Mouse (Mus musculus): ENCODE data around the gene Mpc1.

The Mpc1 gene

DNA sequence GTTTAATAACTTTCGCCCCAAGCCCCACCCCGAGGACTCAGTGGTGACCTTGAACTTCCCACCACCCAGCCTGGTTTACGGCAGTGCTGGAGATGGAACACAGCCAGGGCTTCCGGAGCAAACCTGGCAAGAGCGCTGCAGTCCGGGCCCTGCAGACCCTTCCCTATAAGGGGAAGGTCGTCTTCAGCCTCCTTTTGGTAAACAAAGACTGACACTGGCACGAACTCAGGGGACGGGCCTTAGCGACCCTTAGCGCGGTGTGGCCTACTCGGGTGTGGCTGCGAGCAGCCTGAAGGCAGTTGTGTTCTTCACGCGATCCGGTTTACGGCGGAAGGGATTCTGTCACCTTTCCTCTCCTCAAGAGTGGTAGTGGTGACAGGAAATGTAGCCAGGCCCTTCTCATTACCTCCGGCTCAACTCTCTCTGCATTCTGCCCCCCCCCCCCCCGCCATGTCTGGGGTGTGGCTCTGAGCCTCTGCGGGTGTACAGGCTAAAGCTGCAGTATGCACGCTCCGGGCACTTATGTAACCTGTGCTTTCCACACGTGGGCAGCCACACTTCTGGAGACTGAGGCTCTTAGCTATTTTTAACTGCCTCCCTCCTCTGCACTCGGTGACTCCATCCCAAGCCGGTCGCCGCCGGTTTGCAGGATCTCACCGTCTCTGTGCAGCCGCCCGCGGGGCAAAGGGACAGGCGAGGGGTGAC, at the start of gene Mpc1:
TSS of gene Mpc1 (plus strand) at position 84 of the 705 bp plus-strand sequence.
- peak; percentile 30 for DNase-seq (ENCODE audit: low read depth, low spot score)

- DNase-seq (ENCODE audit: low read depth, low spot score): no peak
These were observed 49.0 kb upstream of the Mpc1 start for GRCm38 (mm10) chr17:8233618-8234214.

DNA sequence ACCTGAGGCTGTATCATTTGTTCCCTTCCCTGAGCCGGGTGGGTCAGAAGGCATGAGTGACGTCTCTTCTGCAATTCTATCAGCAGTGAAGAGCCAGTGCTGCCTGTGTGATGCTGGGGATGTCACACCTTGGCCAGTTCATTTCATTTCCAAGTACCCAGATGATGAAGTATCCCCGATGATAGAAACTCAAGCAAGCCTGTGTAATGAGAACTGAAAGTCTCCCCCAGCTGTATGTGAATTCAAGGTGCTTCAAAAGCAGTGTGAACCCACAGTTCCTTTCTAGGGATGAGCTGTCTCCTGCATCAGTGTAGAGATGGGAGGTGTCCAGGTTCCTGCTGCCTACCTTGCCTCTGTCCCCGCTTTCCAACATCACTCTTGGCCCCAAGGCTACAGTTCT, 48.2 kb upstream of the Mpc1 start:
- no peak for DNase-seq (ENCODE audit: low read depth, low spot score)

DNA sequence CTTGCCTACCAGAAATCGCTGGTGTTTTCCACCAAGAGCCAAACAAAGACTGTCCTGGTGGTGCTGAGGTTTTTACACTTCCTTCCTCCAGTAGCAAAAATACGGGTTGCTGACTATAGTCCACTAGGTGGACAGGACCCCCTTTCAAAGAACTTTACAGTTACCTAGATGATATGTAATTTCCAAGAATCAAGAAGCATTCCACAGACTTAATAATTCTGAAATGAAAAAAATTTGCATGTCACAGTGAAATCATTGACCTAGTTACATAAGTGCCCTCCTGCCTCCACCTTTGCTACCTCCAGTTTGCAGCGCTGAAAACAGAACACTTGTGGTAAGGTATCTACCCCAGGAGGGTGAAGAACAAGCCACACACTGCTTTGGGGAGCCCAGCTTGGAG, 47.0 kb upstream of the Mpc1 start, which contains the start of gene Ccr6:
TSS of gene Ccr6 (plus strand) at position 301 of the 400 bp plus-strand sequence.
- DNase-seq (ENCODE audit: low read depth, low spot score): no peak

- no peak for DNase-seq (ENCODE audit: low read depth, low spot score)
These were observed 44.5 kb upstream of the Mpc1 start for GRCm38 (mm10) chr17:8238012-8238710.

- DNase-seq (ENCODE audit: low read depth, low spot score): no peak
These were observed 43.1 kb upstream of the Mpc1 start for GRCm38 (mm10) chr17:8239561-8239960.

DNA sequence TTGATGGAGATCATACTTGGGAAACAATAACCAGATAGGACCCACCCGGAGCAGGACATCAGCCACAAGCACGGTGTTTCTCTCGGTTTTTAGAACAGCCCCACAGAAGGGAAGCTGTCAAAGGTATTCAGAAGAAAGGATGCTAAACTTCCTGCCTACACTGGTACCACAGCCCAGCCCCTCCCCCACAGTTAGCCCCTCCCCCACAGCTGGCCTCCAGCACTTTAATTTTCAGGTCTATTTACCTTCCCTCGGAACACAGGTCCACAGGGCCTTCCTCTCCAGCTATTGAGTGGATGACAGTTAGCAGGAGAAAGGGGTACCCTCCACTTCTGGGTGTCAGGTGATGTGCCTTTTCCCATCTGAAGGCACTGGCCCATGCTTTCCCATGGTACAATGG, 42.2 kb upstream of the Mpc1 start:
- no peak for DNase-seq (ENCODE audit: low read depth, low spot score)

- DNase-seq (ENCODE audit: low read depth, low spot score): no peak
These were observed 41.1 kb upstream of the Mpc1 start for GRCm38 (mm10) chr17:8241645-8242044.

DNA sequence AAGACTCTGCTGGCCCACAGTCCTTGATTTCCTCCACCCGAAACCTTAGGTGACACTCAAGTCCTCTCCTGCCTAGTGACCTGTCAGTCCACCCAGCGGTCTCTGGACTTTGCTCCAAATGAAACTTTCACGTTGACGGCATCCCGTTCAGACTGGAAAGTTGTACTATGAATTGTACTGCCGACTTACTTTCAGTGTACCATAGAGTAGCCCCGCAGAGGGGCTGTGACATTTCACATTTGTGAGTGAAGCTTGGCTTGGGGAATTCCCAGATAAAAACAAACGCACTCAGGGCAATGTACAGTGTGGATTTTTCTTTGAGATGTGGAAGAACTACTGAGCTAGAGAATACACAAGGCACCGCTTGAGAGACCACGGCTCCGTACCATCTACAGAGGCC, 40.5 kb upstream of the Mpc1 start:
- DNase-seq (ENCODE audit: low read depth, low spot score): no peak

DNA sequence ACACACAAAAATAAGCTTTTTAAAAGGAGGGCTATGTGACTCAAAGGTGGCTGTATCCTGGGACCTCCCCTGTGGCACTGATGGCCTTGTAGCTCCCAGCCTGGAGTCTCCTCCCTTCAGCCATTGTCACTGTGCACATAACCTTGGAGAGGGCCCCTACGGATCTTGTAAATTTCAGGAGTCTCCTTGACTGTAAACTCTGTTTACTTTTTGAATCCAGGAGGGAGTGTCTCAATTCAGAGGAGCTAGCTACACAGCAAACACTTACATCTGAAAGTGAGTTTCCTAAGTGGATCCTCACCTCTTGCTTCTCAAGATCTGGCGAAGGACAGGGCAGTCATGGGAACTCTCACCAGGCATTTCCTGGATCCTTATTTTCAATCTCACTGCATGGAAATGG, 38.6 kb upstream of the Mpc1 start:
- no peak for DNase-seq (ENCODE audit: low read depth, low spot score)

GRCm38 (mm10) chr17:8246102-8246754, 36.5 kb upstream of the Mpc1 start:
- DNase-seq (ENCODE audit: low read depth, low spot score): no peak

GRCm38 (mm10) chr17:8251704-8252103, 31.0 kb upstream of the Mpc1 start:
- no peak for DNase-seq (ENCODE audit: low read depth, low spot score)

GRCm38 (mm10) chr17:8254268-8254667, 28.4 kb upstream of the Mpc1 start:
- DNase-seq (ENCODE audit: low read depth, low spot score): no peak

DNA sequence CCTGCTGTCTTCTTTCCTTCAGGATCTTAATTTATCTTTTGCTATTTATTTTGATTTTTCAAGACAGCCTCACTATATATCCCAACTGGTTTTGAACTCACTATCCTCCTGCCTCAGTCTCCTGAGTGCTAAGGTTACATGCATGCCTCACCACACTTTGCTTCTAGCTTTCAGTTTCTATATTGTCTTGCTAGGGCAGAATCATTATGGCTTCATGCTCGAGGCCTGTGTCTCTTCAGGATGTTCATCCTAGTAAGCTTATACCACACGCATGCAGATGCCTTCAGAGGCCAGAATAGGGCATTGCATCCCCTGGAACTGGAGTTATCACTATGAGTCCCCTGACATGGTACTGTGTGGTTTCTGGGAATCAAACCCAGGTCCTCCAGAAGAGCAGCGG, 27.8 kb upstream of the Mpc1 start:
- no peak for DNase-seq (ENCODE audit: low read depth, low spot score)

DNA sequence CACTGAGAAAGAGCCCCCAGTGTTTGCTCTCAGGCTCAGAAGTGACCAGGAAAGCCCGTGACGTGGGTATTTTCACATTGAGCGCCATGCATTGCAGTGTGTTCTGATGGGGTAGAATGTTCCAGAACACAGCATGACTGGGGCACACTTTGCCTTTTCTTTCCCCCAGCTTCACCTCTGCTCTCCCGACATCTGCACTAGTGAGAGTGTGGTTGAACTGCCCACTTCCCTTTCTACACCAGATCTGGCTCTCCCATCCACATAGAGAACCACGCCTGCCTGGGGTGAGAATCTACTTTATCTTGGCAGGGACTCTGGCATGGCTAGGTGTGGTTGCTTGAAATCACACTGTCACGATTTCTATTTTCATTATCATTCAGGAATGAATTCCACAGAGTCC, 27.1 kb upstream of the Mpc1 start:
- no peak for DNase-seq (ENCODE audit: low read depth, low spot score)

DNA sequence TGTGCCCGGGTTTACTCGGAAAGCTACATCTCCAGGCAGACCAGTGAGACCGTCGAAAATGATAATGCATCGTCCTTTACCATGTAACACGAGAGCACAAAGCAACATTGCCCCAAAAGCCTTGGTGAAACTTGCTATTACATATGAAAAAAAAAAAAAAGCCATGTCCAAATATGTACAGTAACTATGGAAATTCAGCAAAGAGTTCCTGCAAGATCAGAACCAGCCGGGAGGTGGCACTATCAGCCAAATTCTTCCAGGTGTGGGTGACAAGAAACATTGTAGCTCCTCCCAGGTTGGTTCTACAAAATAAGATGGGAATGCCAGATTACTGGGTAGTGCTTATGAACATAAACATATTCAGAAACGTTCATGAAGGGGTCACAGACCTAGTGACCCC, 25.7 kb upstream of the Mpc1 start:
- no peak for DNase-seq (ENCODE audit: low read depth, low spot score)

GRCm38 (mm10) chr17:8264638-8265037, 18.1 kb upstream of the Mpc1 start:
- peak; percentile 38 for DNase-seq (ENCODE audit: low read depth, low spot score)

- DNase-seq (ENCODE audit: low read depth, low spot score): no peak
These were observed 10.5 kb upstream of the Mpc1 start for GRCm38 (mm10) chr17:8272054-8272749.

DNA sequence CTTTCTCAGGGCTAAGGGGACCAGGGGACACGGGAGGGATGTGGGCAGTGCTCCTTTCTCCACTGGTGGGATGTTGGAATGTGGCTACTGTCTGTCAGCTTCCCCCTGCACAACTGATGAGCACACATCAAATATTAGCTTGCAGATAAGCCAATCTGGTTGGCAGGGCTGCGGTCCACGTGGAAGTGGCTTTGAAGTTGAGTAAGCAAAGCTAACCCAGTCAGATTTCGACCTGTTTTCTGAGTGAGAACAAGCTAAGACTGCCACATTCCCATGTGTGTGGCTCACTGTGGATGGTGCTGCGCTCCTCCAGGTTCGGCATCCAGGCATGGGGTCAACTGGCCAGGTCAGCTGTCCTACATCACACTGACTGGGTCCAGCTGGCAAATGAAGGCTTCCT, 9.8 kb upstream of the Mpc1 start:
- no peak for DNase-seq (ENCODE audit: low read depth, low spot score)

DNA sequence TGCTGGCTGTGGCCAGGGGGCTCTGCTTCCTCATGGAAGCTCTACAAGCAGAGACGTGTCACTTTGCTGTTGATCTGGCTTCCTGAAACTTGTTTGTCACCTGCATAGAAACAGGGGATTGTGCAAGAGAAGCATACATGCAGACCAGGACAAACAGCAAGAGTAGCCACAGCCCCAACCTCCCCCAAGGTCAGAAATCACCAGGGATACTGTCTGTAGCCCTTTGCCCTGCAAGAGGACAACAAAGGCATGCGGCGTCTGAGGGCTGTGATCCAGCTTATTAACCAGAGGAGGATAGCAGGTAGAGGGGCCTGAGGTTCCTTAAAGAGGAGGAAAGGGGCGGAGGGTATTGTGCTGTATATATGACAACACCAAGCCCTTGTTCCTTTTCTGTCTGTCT, 6.6 kb upstream of the Mpc1 start:
- no peak for DNase-seq (ENCODE audit: low read depth, low spot score)

DNA sequence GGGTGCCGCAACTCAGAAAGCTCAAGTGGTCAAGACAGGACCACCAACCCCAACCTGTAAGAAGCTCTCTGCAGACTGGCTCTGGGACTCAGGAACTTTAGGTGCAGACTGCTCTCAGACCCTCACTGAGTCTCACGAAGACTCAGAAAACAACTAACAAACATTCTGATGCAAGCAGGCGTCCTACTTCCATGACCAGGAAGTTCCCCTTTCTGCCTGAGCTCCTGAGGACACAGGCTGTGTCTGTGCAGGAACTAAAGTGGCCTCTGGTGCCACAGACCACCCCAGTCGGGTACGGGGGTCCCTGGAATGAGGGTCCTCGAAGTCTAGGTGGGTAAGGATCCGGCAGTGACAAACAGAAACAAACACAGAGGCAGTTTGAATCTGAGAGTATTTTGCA, 6.0 kb upstream of the Mpc1 start:
- DNase-seq (ENCODE audit: low read depth, low spot score): no peak

- no peak for DNase-seq (ENCODE audit: low read depth, low spot score)
These were observed 5.4 kb upstream of the Mpc1 start for GRCm38 (mm10) chr17:8277266-8277665.

All from embryo, embryonic 11.5 days (tissue).